Mouse (Mus musculus): Measurements from ENCODE around the gene Tspoap1. TPM values are rescaled to one million over a fixed set of nuclear protein-coding genes. Genes with fewer than 3 reads are reported as not detected.

Tspoap1 gene
- polyA plus RNA-seq, 1 experiment, result 50.9 TPM

DNA sequence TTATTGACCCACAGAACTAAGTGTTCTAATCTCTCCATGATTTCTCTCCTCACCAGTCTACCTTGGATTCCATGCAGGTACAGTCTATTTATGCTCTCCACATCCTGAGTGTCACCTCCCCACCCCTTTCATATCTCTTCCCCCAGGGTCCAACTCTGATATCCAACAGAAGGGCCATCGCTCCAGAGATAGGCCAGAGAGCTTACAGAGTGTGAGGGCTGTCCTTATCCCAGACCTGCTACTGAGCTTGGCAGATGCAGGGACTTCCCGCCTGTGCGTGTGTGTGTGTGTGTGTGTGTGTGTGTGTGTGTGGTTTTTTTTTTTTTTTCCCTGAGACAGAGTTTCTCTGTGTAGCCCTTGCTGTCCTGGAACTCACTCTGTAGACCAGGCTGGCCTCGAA is 8.4 kb downstream of the Tspoap1 start:
- no peak overlapping the region for H3K27ac ChIP-seq (ENCODE audit: control insufficient read depth, insufficient read depth, low read depth, low read length, poor library complexity)
- 63% methylated on average over 4 of the region's 4 CpGs for WGBS
- no peak overlapping the region for H3K4me3 ChIP-seq (replicated peaks; ENCODE audit: control insufficient read depth, low read depth, low read length)
- peaks cover under 1% of the 10 kb centered on the region; the same call in 1 of the 2 replicates for H3K4me1 ChIP-seq (ENCODE audit: control insufficient read depth, insufficient read depth, low read length)
- TF ChIP-seq POLR2A (IDR thresholded peaks at IDR 0.05; ENCODE audit: borderline replicate concordance, control insufficient read depth, low read depth, low read length) (no peak), CTCF (IDR thresholded peaks at IDR 0.05; ENCODE audit: control insufficient read depth, insufficient read depth, low read length) (no peak)

DNA sequence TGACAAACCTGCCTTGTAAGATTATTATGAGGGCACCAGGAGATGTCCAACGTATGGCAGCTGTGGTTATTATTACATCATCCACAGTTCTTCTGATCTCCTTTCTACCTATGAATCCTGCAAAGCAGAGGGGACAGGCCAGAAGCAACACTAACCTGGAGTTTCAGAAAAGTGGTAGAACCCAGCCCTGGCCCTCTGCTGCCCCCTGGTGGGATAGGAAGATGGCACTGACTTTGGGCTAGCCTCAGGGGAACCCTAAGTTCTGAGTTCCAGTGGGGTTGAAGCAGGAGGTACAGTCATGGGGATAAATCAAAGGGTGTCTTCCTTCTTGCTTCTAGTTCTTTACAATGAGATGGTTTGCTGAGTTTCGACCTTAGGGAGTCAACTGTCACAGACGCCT is 10.6 kb downstream of the Tspoap1 start:
- no peak overlapping the region for H3K4me3 ChIP-seq (replicated peaks; ENCODE audit: control insufficient read depth, low read depth, low read length)
- whole genome bisulfite sequencing, result 45% methylated on average over 3 of the region's 3 CpGs
- peak; percentile 99 for TF ChIP-seq CTCF (IDR thresholded peaks at IDR 0.05; ENCODE audit: control insufficient read depth, insufficient read depth, low read length)
- no peak for TF ChIP-seq POLR2A (IDR thresholded peaks at IDR 0.05; ENCODE audit: borderline replicate concordance, control insufficient read depth, low read depth, low read length)
- no peaks in the 10 kb centered on the region for H3K4me1 ChIP-seq (ENCODE audit: control insufficient read depth, insufficient read depth, low read length)
- H3K27ac ChIP-seq (ENCODE audit: control insufficient read depth, insufficient read depth, low read depth, low read length, poor library complexity), result no peak overlapping the region

DNA sequence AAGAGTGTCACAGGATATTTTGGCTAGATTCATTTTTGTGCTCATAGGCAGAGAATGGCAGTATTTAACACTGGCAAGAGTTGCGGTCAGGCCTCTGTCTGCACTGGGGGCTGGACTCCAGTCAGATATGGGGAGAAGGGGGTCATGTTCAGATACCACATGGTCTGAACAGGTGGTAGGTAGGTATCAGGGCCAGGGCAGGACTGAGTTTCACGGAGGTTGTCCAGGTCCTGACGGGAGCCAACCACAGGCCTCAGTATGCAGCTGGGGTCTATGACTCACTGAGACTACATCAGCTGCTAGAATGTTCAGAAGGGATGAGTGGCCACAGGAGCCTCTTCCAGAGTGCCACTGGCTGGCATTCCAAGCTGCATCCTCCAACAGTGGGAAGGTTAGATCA is 12.0 kb downstream of the Tspoap1 start:
- WGBS, result 87% methylated on average over 3 of the region's 3 CpGs
- TF ChIP-seq CTCF (IDR thresholded peaks at IDR 0.05; ENCODE audit: control insufficient read depth, insufficient read depth, low read length), result no peak
- TF ChIP-seq POLR2A (IDR thresholded peaks at IDR 0.05; ENCODE audit: borderline replicate concordance, control insufficient read depth, low read depth, low read length), result no peak
- Histone ChIP-seq H3K4me1 (ENCODE audit: control insufficient read depth, insufficient read depth, low read length) (no peaks in the 10 kb centered on the region), H3K27ac (ENCODE audit: control insufficient read depth, insufficient read depth, low read depth, low read length, poor library complexity) (no peak overlapping the region), H3K4me3 (replicated peaks; ENCODE audit: control insufficient read depth, low read depth, low read length) (no peak overlapping the region)

DNA sequence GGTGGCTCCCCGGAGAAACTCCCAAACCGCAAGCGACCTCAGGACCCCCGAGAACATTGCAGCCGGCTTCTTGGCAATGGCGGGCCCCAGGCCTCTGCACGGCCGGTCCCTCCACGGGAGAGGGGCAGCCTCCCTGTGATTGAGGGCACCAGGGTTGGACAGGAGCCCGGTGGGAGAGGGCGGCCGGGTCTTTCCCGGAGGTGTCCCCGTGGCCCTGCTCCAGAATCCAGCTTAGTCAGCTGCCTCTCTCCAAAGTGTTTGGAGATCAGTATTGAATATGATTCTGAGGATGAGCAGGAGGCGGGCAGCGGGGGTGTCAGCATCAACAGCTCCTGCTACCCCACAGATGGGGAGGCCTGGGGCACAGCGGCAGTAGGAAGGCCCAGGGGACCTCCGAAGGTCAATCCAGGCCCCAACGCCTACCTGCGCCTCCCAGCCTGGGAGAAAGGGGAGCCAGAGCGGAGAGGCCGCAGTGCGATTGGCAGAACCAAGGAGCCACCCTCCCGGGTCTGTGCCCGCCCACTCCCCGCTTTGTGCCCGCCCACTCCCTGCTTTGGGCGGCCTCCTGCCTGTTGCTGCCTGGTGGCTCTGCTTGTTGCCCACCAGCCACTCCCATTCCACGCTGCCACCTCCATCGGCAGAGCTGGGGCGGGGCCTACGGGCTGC is 17.9 kb downstream of the Tspoap1 start:
- peaks cover 2% of the 10 kb centered on the region for H3K4me1 ChIP-seq (ENCODE audit: control insufficient read depth, insufficient read depth, low read length)
- 33% methylated on average over 32 of the region's 32 CpGs for WGBS
- no peak overlapping the region for H3K4me3 ChIP-seq (replicated peaks; ENCODE audit: control insufficient read depth, low read depth, low read length)
- TF ChIP-seq POLR2A (IDR thresholded peaks at IDR 0.05; ENCODE audit: borderline replicate concordance, control insufficient read depth, low read depth, low read length), result no peak
- TF ChIP-seq CTCF (IDR thresholded peaks at IDR 0.05; ENCODE audit: control insufficient read depth, insufficient read depth, low read length), result no peak
- no peak overlapping the region; the same call in 1 of the 2 replicates for H3K27ac ChIP-seq (ENCODE audit: control insufficient read depth, insufficient read depth, low read depth, low read length, poor library complexity)

DNA sequence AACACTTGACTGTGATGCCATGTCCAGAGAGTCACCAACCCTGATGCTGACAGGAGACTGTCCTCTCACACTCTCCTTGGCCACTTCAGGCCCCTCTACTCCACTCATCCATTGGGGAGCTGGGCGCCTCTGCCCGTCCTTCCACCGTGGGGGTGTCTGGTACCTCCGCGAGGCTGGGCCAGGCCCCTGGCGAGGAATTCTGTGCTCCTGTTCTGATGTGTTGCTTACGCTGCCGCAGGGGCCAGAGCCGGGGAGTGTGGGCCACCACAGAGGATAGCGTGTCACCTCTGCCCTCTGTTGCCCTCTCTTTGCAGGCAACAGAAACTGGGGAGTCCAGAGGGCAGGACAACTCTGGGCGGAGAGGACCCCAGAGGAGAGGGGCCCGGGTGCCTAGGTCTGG is 18.6 kb downstream of the Tspoap1 start:
- TF ChIP-seq CTCF (IDR thresholded peaks at IDR 0.05; ENCODE audit: control insufficient read depth, insufficient read depth, low read length) (no peak), POLR2A (IDR thresholded peaks at IDR 0.05; ENCODE audit: borderline replicate concordance, control insufficient read depth, low read depth, low read length) (no peak)
- no peak overlapping the region for H3K4me3 ChIP-seq (replicated peaks; ENCODE audit: control insufficient read depth, low read depth, low read length)
- 60% methylated on average over 12 of the region's 12 CpGs for WGBS
- no peak overlapping the region; the same call in 1 of the 2 replicates for H3K27ac ChIP-seq (ENCODE audit: control insufficient read depth, insufficient read depth, low read depth, low read length, poor library complexity)
- peaks cover 2% of the 10 kb centered on the region for H3K4me1 ChIP-seq (ENCODE audit: control insufficient read depth, insufficient read depth, low read length)

DNA sequence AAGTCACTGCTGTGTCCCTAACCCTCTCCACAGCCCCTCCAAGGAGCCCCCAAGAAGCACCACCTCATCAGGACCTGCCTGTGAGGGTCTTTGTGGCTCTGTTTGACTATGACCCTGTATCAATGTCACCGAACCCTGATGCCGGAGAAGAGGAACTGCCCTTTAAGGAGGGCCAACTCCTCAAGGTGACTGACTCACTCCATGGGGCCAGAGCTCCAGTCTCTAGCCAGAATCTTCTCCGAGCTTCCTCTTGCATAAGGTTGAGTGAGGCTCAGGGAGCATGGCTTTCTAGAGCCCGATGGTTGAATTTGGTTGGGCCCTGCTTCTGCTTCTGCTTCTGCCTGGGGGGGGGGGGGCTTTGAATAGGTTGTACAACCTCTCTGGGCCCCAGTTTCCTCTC is 19.1 kb downstream of the Tspoap1 start:
- TF ChIP-seq POLR2A (IDR thresholded peaks at IDR 0.05; ENCODE audit: borderline replicate concordance, control insufficient read depth, low read depth, low read length), result no peak
- no peak for TF ChIP-seq CTCF (IDR thresholded peaks at IDR 0.05; ENCODE audit: control insufficient read depth, insufficient read depth, low read length)
- H3K4me3 ChIP-seq (replicated peaks; ENCODE audit: control insufficient read depth, low read depth, low read length), result no peak overlapping the region
- WGBS, result 26% methylated on average over 4 of the region's 4 CpGs
- H3K4me1 ChIP-seq (ENCODE audit: control insufficient read depth, insufficient read depth, low read length), result peaks cover 2% of the 10 kb centered on the region
- H3K27ac ChIP-seq (ENCODE audit: control insufficient read depth, insufficient read depth, low read depth, low read length, poor library complexity), result no peak overlapping the region

DNA sequence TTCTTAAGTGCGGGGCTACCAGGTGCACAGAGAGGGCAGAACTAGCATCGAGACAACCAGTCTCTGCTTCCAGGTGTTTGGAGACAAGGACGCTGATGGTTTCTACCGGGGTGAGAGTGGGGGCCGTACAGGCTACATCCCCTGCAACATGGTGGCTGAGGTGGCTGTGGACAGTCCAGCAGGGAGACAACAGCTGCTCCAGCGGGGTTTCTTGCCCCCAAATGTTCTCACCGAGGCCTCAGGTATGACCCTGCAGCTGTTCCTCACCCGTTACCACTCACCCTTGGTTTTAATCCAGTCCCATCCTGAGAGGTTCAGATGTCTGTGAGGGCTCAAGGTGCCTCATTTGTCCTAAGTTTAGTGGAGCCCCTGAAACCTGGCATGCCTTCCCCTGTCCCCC is 19.8 kb downstream of the Tspoap1 start:
- H3K27ac ChIP-seq (ENCODE audit: control insufficient read depth, insufficient read depth, low read depth, low read length, poor library complexity), result no peak overlapping the region
- no peak for TF ChIP-seq POLR2A (IDR thresholded peaks at IDR 0.05; ENCODE audit: borderline replicate concordance, control insufficient read depth, low read depth, low read length)
- TF ChIP-seq CTCF (IDR thresholded peaks at IDR 0.05; ENCODE audit: control insufficient read depth, insufficient read depth, low read length), result no peak
- H3K4me1 ChIP-seq (ENCODE audit: control insufficient read depth, insufficient read depth, low read length), result peaks cover 2% of the 10 kb centered on the region
- H3K4me3 ChIP-seq (replicated peaks; ENCODE audit: control insufficient read depth, low read depth, low read length), result no peak overlapping the region
- 81% methylated on average over 8 of the region's 8 CpGs for WGBS

DNA sequence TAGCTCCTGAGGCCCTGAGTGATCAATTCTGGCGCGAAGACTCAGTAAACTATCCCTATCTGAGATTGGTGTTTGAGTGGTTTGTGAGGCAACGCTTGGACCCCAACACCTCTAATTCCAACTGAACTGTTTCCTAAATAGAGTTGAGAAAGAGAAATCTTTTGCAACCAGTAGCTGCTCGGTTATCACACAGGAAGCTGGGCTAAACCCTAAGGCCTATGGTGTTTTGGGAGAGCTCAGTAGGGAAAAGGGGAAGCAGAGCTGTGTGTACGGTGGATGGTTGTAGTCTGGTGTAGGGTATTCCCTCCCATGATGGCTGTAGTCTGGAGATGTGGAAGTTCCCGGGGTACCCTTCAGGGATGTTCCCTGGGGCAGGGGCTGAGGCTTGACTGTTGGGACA is 29.7 kb downstream of the Tspoap1 start:
- Histone ChIP-seq H3K27ac (ENCODE audit: control insufficient read depth, insufficient read depth, low read depth, low read length, poor library complexity) (peak overlapping the region; percentile 16; the same call in 1 of the 2 replicates), H3K4me1 (ENCODE audit: control insufficient read depth, insufficient read depth, low read length) (peaks cover 4% of the 10 kb centered on the region; the same call in 1 of the 2 replicates), H3K4me3 (replicated peaks; ENCODE audit: control insufficient read depth, low read depth, low read length) (no peak overlapping the region)
- no peak for TF ChIP-seq CTCF (IDR thresholded peaks at IDR 0.05; ENCODE audit: control insufficient read depth, insufficient read depth, low read length)
- no peak for TF ChIP-seq POLR2A (IDR thresholded peaks at IDR 0.05; ENCODE audit: borderline replicate concordance, control insufficient read depth, low read depth, low read length)
- WGBS, result 17% methylated on average over 6 of the region's 6 CpGs

All from bone marrow, adult 2 months (tissue).